In the genomic region with DNA sequence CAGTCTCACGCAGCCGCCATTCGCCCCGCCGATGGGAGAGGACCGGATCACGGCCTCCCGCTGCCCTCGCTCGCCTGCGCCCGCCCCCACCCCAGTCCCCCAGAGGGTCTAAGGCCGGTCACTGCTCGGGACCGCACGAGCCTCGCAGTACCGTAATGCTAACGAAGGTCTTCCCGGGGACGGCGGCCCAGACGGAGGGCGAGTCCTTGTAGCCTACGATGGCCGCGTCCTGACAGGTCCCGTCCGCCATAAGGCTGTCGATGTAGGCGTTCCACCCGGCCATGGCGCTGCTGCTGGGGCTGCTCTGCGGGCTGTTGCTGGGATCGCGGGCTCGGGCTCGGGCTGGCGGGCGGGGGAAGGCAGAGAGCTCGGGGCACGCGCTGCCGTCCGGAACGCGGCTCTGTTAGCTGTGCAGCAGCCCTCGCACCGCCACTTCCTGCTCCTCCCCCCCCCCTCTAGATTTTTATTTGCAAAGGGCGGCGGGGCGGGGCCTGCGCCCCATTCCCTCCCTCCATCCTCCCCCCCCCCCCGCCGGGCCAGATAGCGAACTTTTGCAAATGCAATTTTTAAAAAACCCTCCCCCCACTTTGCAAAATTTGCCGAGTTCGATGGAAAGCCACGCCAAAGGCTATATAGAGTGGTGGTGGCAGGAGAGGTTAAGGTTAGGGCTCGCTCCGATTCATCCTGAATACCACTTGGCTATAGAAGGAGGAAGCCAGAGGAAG, we compare ENCODE assay signal across 8 mouse cellular contexts. TPM values are rescaled to one million over a fixed set of nuclear protein-coding genes. Genes with fewer than 3 reads are reported as not detected.
DNase-seq lines count a peak whose midpoint lies in the region; ATAC-seq and TF ChIP-seq lines count a peak whose summit lies in the region.

TSS of gene Pfn1 (minus strand) at position 447 of the 725 bp plus-strand sequence.

- peak within 1 kb of the TSS; percentile 89 for H3K4me2 ChIP-seq in limb, embryonic 15.5 days
- H3K4me2 ChIP-seq in midbrain, postnatal 0 days (ENCODE audit: low read depth, low read length, poor library complexity, severe bottlenecking), result peak within 1 kb of the TSS; percentile 72

- peaks cover 3% of the 10 kb centered on the region; the same call in 1 of the 2 replicates for H3K4me1 ChIP-seq in heart, adult 2 months (ENCODE audit: control insufficient read depth, insufficient read depth, low read length)
- H3K4me1 ChIP-seq in limb, embryonic 15.5 days, result peaks cover 76% of the 10 kb centered on the region
- H3K4me1 ChIP-seq in midbrain, postnatal 0 days (ENCODE audit: insufficient read depth, low read length), result peaks cover 8% of the 10 kb centered on the region

- ATAC-seq in limb, embryonic 15.5 days (ENCODE audit: insufficient number of reproducible peaks, low FRiP score, low TSS enrichment, low read depth), result peak; percentile 30; the same call in 1 of the 2 replicates
- peak; percentile 54 for ATAC-seq in midbrain, postnatal 0 days (ENCODE audit: low FRiP score)

- TF ChIP-seq EP300 in heart, adult 2 months (IDR thresholded peaks at IDR 0.05; ENCODE audit: insufficient read depth, low read depth, low read length), result no peak

- no peaks in the 10 kb centered on the region for H3K27me3 ChIP-seq in heart, adult 2 months (ENCODE audit: control insufficient read depth, insufficient read depth, low read length)
- no peaks in the 10 kb centered on the region for H3K27me3 ChIP-seq in limb, embryonic 15.5 days
- no peaks in the 10 kb centered on the region for H3K27me3 ChIP-seq in midbrain, postnatal 0 days (ENCODE audit: insufficient read depth, low read length)

- peaks cover 4% of the 10 kb centered on the region for H3K79me2 ChIP-seq in heart, adult 2 months (replicated peaks; ENCODE audit: control insufficient read depth, insufficient read depth, low read length)

- H3K36me3 ChIP-seq in heart, adult 2 months (ENCODE audit: control insufficient read depth, insufficient read depth, low read length), result peaks cover 22% of the 10 kb centered on the region
- peaks cover 33% of the 10 kb centered on the region for H3K36me3 ChIP-seq in limb, embryonic 15.5 days
- peaks cover 19% of the 10 kb centered on the region for H3K36me3 ChIP-seq in midbrain, postnatal 0 days (ENCODE audit: insufficient read depth, low read length)

- peak within 1 kb of the TSS; percentile 100 for H3K4me3 ChIP-seq in heart, adult 2 months
- H3K4me3 ChIP-seq in limb, embryonic 15.5 days, result peak within 1 kb of the TSS; percentile 100
- peak within 1 kb of the TSS; percentile 99 for H3K4me3 ChIP-seq in midbrain, postnatal 0 days (ENCODE audit: low read depth, low read length)

- peak; percentile 68 for DNase-seq in layer of hippocampus, adult 11-12 months (ENCODE audit: low spot score)
- no peak for DNase-seq in layer of hippocampus, adult 9-10 months (ENCODE audit: low spot score)
- peak; percentile 85 for DNase-seq in embryo, embryonic 9.5 days (ENCODE audit: extremely low spot score)
- DNase-seq in heart, adult 2 months, result peak; percentile 82 to 85
- DNase-seq in kidney, adult 8-10 months, result peak; percentile 59 to 62
- peak; percentile 88 for DNase-seq in midbrain, postnatal 0 days (ENCODE audit: low spot score)
- DNase-seq in spleen, postnatal 14 days (ENCODE audit: low spot score in 2 of 2), result peak; percentile 62 to 74

- H3K9me3 ChIP-seq in limb, embryonic 15.5 days, result no peaks in the 10 kb centered on the region
- H3K9me3 ChIP-seq in midbrain, postnatal 0 days (ENCODE audit: low read length), result no peaks in the 10 kb centered on the region

- WGBS in heart, adult 2 months, result under 1% methylated on average over 56 of the region's 61 CpGs
- WGBS in limb, embryonic 15.5 days, result 0% methylated on average over 52 of the region's 61 CpGs
- WGBS in midbrain, postnatal 0 days, result under 1% methylated on average over 57 of the region's 61 CpGs

- H3K27ac ChIP-seq in heart, adult 2 months, result peak within 1 kb of the TSS; percentile 99
- H3K27ac ChIP-seq in limb, embryonic 15.5 days, result peak within 1 kb of the TSS; percentile 99
- peak within 1 kb of the TSS; percentile 97 for H3K27ac ChIP-seq in midbrain, postnatal 0 days (ENCODE audit: low read depth, low read length)

- peak; percentile 86 for TF ChIP-seq POLR2A in heart, adult 2 months (IDR thresholded peaks at IDR 0.05; ENCODE audit: insufficient read depth, low read depth, low read length)

- TF ChIP-seq CTCF in heart, adult 2 months (IDR thresholded peaks at IDR 0.05), result no peak
- no peak for TF ChIP-seq CTCF in midbrain, postnatal 0 days (IDR thresholded peaks at IDR 0.05)

- H3K9ac ChIP-seq in heart, adult 2 months (ENCODE audit: low read depth, low read length), result peak within 1 kb of the TSS; percentile 98
- peak within 1 kb of the TSS; percentile 98 for H3K9ac ChIP-seq in limb, embryonic 15.5 days
- H3K9ac ChIP-seq in midbrain, postnatal 0 days (replicated peaks; ENCODE audit: low read length, poor library complexity, severe bottlenecking), result peak within 1 kb of the TSS; percentile 98

- intact Hi-C loops in heart, adult 2 months (cut with DNase I), result loop anchor here (2.0 kb wide), 1 partner anchor 14 kb away; the partner anchor contains the start of gene Spag7

RNA-seq across cellular contexts. Expression of gene Pfn1, which starts in this region (rescaled TPM):
- total RNA-seq in heart, adult 2 months (2021), result 100 to 1,000 TPM; 270 to 280 TPM
- polyA plus RNA-seq in heart, adult 2 months (2012; rRNA removed), result 439 and 479 TPM in 2 replicates
- 1,605 and 1,679 TPM in 2 replicates for polyA plus RNA-seq in limb, embryonic 15.5 days (2015; fragmentation: Nextera tagmentation; extraction: Ambion mirVana)
- total RNA-seq in midbrain, postnatal 0 days (2014; rRNA removed), result 438 and 486 TPM in 2 replicates
- 600 and 608 TPM in 2 replicates for polyA plus RNA-seq in midbrain, postnatal 0 days (2015; fragmentation: Nextera tagmentation; extraction: Ambion mirVana)
